Mouse (Mus musculus): ENCODE results near the gene Gba. TPM values are rescaled to one million over a fixed set of nuclear protein-coding genes. Genes with fewer than 3 reads are reported as not detected.
A peak's percentile ranks its signal among the peaks of the same experiment; 100 is the strongest.

The Gba gene
- total RNA-seq, 2 experiments from 2014 or later: 30.9 to 32.2 TPM

DNA sequence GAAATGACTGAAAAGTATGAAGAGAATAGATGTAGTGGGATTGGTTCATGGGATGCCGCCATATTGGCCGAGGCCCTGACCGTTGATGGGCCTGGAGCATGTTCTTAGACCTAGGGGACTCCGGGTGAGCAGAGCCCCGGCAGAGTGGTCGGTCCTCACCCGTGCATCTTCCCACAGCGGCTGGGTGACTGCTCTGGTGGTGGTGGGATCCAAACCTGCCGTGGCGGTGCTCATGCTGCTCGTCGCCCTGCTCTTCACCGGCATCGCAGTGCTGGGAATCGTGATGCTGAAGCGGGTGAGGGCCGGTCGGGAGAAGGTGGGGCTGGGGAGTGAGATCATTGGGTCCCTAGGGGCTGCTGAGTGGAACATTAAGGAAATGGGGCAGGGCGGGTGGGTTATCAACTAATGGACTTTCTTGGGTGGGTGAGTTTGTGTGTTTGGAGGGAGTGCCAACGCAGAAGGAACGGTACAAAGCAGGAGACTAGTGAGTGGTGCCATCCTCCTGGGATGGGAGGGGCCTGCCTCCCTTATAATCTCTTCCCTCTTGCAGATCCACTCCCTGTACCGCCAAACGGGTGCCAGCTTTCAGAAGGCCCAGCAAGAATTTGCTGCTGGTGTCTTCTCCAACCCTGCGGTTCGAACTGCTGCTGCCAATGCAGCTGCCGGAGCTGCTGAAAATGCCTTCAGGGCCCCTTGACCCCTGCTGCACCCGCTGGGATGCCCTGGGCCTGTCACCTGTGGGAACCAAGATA, 20.8 kb upstream of the Gba start:
- DNase-seq (ENCODE audit: low spot score in 2 of 2): no peak

DNA sequence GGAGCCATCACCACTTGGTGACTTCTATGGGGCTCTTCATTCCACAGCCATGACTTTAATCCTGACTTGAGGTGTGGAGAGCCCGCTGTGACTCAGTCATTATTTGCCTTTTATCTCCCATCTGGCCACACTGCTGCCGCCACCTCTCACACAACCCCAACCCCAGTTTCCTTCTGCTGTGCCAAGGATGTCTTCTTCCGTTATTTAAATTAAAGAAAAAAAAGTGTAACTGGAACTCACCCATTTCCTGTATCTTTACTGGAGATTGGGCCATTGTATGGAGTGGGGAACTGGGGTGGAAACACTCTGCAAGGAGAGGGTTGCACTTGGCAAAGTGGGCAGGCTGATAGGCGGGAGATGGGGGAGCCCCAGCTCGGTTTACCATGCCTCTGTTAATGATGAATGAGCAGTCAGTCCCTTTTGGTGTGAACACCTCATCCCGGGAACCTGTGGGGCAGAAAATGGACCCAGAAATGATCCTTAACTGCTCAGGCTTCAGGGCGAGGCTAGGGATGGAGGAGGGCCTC, 20.1 kb upstream of the Gba start:
- DNase-seq (ENCODE audit: low spot score in 2 of 2): no peak

DNA sequence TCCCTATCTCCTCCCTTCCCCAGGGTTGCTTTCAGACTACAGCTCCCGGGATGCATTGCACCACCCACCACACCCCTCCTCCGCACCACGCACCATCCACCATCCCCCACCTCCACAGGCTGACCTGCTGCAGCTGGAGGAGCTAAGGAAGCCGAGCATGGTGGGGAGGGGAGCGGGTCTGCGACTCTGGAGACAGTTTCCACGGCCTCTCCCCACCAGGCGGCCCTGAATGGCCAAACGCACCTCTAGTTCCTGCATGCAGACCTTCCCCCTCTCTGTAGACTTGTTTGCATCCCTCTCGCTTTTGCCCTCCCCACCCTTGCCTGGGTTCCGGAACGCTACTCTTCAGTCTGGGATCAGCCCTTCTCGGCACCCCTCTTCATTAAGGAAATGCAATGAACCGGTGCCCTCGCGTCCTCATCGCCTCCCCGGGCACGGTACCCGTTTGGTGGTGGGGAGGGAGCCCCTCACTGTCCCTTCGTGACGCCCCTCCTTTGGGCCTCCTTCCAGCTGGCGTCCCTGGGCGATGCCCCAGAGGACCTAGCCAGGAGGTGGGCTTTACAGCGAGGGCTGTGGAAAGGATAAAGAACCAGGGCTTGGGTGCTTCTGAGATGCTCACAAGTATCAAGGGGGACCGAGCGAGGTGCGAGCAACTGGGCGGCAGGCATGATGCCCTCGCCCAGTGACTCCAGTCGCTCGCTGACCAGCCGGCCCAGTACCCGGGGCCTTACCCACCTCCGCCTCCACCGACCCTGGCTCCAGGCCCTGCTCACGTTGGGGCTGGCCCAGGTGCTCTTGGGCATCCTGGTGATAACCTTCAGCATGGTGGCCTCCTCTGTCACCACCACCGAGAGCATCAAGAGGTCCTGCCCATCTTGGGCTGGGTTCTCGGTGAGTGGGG, 19.4 kb upstream of the Gba start, which contains the start of gene Fam189b:
Gene Fam189b (plus strand): TSS at position 86 of the 901 bp plus-strand sequence.
- DNase-seq (ENCODE audit: low spot score in 2 of 2): peak; percentile 72 to 85

DNA sequence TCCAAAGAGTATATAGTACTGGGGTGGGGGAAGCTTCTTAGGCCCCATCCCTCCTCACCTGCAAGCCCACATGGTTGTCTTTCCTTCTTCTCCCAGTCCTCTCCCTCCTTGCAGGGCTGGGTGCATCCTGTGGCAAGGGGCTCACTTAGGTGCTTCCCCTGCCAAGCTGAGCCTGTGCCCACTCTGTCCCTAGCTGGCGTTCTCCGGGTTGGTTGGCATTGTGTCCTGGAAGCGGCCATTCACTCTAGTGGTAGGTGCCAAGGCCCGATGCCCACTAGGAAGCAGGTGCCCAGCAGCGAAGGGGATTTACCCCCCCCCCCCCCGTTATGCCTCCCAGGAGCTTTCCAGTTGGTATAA, 18.8 kb upstream of the Gba start:
- no peak for DNase-seq (ENCODE audit: low spot score in 2 of 2)

DNA sequence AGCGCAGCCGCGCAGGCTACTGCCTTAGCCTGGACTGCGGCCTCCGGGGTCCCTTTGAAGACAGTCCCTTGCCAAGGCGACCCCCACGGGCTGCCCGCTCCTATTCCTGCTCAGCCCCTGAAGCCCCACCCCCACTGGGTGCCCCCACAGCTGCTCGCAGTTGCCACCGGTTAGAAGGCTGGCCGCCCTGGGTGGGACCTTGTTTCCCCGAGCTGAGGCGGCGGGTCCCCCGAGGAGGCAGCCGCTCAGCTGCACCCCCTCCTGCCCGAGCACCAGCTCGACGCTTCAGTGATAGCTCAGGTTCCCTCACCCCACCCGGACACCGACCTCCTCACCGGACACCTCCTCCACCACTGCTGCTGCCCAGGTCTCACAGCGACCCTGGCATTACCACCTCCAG, 15.5 kb upstream of the Gba start:
- no peak for DNase-seq (ENCODE audit: low spot score in 2 of 2)

DNA sequence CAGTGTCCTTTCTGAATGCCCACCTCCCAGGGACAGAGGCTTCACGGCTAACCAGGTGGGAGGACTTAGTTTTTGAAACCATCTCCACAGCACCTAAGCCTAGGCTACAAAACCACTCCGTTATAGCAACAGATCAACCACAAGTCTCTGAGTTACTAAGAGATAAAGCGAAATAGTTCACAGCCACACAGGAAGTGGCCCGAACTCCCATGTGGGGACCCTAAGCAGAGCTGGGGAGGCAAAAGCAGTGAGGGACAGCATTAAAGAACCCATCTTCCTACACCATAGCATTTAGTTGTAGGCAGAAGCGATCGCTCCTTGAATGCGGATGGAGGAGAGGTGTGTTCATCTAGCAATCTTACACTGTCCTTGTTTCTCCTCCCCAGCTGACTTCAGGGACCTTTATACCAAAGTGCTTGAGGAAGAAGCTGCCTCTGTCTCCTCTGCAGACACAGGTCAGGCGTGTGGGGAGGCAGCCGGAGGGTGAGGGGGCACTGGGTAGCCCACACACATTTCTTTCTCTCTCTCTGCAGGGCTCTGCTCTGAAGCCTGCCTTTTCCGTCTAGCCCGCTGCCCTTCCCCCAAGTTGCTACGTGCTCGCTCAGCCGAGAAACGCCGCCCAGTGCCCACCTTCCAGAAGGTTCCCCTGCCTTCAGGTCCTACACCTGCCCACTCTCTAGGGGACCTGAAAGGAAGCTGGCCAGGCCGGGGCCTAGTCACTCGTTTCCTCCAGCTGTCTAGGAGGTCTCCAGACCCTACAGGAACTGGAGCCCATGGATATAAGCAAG, 14.8 kb upstream of the Gba start:
- DNase-seq (ENCODE audit: low spot score in 2 of 2): no peak

DNA sequence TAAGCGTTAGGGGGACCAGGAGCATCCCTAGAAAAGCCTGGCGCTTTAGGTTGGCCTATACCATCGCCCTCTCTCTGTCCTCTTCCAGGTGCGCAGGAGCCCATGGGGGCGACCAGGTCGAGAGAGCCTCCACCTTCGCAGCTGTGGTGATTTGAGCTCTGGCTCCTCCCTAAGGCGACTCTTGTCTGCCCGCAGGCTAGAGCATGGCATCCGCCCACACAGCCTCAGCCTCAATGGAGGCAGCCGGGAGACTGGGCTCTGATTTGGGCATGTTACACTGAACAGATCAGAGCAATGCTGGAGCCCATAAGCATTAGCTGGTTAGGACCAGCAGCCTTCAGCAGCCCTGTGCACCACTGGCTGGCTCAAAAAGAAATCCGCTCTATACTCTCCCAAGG, 14.3 kb upstream of the Gba start:
- no peak for DNase-seq (ENCODE audit: low spot score in 2 of 2)

DNA sequence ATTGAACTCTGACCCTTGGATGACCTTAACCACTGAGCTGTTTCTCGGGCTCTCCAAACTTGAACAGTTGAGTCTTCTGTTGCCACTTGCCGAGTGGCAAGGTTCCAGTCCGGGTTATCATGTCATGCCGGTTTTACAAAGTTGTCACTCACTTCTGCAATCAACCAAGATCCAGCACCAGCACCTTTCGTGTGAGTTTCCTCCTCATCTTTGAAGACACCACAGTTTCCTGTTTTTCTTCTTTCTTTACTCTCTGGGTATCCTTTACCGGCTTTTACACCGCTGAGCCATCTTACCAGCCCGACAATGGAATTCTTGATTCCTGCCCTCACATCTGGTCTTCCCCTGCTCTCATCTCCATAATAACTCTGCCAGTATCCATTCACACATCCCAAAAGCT, 12.3 kb upstream of the Gba start:
- DNase-seq (ENCODE audit: low spot score in 2 of 2): no peak

DNA sequence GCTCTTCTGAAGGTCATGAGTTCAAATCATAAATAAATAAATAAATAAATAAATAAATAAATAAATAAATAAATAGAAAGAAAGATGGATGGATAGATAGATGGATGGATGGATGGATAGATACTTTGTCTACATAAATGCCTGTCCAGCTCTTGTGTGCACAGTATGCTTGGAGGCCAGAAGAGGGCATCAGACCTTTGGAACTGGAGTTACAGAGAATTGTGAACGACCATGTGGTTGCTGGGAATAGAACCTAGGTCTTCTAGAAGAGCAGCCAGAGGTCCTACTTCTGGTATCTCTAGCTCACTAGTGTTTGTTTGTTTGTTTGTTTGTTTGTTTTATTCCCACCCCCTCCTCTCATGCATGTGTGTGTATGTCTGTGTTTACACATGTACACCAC, 9.4 kb upstream of the Gba start:
- no peak for DNase-seq (ENCODE audit: low spot score in 2 of 2)

DNA sequence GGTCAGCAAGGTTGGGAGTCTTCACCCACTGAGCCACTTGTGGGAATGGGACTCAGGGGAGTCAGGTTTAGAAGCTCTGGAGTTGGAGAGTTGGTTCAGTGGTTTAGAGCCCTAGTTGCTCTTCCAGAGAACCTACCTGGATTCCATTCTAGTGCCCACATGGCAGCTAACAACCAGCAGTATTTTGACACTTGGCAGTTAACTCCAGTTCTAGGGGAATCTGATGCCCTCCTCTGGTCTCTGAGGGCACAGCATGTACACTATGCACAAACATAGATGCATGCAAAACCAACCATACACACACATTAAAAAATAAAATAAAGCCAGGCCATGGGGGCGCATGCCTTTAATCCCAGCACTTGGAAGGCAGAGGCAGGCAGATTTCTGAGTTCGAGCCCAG, 8.9 kb upstream of the Gba start:
- DNase-seq (ENCODE audit: low spot score in 2 of 2): no peak

DNA sequence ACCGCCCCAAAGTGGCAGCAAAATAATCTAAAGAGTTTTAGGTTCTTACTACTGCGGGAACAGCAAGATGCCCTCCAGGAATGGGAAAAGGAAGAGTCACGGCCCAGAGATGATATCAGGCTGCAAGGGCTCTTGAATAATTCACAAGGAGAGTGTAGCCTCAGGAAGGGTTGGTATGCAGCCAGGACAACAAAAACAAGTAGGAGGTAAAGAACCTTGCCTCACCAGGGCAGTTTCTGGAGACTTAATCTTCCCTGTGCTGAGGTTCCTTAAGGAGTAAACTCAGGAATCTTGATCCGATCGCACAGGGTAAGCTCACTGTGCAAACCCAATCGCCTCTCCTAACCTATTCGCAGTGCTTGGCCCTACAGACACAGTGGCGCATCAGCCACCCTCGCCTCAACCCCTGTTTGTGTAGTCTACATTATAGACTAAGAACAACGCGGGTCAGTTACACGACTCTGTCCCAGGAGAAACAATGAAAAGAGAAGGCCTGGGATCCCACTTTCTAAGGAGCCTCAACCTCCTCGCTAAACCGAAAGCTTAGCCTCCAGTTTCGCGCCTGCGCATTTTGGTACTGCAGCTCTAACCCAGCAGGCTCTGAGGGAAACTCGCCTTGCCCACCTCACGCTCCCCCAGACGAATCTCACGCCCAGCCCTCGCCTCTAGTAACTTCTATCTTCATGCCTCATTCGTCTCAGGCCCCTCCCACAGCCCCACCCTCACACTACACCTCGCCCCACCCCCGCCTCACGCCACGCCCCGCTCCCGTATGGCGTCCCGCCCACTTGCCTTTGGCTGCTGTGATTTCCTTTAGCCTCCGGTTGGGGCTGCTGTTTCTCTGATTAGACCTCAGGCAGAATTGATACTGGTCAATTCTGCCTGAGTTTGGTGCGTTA, 6.5 kb upstream of the Gba start:
- peak; percentile 86 to 92 for DNase-seq (ENCODE audit: low spot score in 2 of 2)

DNA sequence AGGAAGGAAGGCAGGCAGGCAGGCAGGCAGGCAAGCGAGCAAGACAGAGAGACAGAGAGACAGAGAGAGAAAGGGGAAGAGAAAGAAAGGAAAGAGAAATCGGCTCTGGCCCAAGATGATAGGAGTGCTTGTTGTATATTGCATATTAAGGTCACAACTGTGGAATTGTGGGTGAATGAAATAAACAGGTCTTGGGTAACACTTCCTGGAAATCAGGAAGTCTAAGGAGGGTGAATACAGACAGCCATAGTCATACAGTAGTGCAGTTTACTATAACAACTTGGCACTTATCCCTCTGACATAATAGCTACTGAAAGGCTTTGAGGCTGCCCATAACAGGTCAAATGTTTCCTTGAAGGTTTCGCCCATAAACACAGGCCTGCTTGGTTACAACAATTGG, 2.9 kb upstream of the Gba start:
- DNase-seq (ENCODE audit: low spot score in 2 of 2): no peak

DNA sequence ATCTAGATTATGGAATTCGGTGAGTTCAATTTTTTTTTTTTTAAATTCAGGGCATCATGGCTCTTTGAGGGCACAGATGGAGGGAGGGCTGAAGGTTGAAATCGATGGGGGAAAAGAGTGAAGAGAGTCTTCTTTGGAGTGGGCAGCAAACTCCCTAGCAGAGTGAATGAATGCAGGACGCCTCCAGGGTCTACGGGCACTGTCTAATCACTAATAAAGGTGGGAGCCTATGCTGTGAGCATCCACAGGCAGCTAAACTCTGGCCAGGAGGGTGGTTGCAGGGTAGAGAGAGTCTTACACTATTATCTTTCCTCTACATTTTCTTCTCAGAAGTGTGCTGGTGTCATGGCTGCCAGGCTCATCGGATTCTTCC, 400 bp downstream of the Gba start:
- DNase-seq (ENCODE audit: low spot score in 2 of 2): no peak

DNA sequence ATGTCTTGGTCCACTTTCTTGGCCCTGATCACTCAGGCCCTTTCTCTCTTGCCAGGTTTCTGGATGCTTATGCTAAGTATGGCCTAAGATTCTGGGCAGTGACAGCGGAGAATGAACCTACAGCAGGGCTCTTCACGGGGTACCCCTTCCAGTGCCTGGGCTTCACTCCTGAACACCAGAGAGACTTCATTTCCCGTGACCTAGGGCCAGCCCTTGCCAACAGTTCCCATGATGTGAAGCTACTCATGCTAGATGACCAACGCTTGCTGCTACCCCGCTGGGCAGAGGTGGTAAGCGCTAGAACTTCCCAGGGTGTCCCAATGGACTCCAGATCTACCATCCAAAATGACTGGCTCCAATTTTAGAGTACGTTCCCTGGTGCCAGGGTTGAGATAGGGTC, 3.4 kb downstream of the Gba start:
- no peak for DNase-seq (ENCODE audit: low spot score in 2 of 2)

DNA sequence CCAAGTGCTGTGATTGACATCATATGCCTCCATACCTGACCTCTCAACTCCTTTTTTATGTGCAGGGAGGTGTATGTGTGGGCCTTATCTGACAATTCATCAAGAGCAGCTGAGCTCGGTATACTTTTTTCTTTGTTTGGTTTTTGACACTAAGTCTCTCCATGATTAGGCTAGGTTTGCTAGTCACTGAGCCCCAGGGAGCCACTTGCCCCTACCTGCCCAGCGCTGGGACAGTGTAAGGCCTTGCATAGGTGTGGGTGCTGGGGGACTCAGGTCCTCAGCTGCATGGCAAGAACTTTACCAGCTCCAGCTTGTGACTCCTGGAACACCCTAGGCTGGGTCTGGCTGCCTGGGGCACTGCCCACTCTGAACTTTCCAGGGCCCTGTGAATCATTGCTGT, 4.0 kb downstream of the Gba start:
- DNase-seq (ENCODE audit: low spot score in 2 of 2): no peak

DNA sequence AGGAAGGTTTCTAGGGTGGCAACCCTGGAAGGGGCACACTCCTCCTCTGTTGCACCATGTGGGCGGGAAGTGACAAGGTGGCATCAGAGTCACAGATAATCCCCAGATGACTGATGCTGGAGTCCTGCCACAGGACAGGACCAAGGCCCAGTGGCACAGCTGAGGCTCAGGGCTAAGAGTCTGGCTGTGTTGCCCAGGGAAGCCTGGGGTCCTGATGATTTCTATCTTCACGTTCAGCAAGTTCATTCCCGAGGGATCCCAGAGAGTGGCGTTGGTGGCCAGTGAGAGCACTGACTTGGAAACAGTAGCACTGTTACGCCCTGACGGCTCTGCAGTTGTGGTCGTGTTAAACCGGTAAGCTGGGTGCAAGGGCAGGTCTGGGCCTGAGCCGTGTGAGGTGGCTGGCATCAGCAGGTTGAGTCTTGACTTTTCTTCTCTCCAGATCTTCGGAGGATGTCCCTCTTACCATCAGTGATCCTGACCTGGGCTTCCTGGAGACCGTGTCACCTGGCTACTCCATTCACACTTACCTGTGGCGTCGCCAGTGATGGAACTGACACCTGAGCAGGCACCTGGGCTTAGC, 5.4 kb downstream of the Gba start:
- DNase-seq (ENCODE audit: low spot score in 2 of 2): no peak

DNA sequence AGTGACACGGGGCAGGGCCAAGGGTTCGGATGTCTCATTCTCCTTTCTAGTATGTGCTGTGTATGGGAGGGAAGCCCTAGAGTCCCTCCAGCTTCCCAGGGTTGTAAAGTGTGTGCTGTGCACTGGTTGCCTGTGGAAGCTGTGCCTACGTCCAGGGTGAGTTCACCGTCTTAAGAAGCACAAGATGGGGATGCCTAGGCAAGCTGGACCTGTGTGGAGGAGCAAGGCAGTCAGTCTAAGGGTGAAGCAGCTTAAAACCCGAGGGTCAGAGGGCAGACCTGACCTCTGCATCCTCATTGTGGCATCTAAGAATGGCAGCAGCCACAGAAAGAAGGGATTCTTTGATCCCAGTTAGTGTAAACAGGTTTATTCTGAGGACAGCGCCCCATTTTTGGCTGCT, 6.0 kb downstream of the Gba start:
- no peak for DNase-seq (ENCODE audit: low spot score in 2 of 2)

DNA sequence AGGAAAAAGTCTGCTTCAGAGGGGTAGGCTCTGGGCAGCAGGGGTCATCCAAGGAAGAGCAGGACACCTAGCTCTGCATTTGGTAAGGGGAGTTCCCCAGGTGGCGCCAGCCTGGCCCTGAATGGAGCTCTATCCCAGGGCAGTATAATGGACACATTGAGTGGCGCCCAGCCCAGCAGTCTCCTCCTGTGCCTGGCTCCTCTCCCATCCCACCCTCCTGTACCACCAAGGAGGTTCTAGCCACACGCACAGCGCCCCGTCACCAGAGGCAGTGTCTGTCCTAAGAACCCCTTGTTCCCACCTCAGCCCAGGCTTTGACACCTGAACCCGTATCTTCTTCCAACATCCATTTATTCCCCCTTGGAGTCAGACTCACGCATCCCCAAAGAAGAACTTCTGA, 7.0 kb downstream of the Gba start:
- no peak for DNase-seq (ENCODE audit: low spot score in 2 of 2)

DNA sequence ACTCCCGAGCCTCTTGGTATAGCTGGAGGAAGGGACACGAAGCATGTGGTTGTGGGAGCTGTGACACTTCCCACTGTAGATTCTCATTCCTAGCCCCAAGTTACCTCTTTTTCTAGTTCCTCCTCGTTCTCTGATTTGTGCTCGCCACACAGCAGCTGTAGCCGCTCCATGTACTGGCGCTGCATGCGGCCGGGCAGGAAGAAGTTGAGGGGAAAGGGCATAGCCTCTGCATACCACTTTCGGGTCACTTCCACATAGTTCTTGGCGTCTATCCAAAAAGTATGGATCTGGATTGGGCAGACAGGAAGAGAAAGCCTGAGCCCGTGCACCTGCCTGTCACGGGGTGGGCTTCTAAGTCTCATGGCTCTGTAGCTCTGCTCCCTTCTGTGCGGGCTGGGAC, 7.4 kb downstream of the Gba start:
- no peak for DNase-seq (ENCODE audit: low spot score in 2 of 2)

DNA sequence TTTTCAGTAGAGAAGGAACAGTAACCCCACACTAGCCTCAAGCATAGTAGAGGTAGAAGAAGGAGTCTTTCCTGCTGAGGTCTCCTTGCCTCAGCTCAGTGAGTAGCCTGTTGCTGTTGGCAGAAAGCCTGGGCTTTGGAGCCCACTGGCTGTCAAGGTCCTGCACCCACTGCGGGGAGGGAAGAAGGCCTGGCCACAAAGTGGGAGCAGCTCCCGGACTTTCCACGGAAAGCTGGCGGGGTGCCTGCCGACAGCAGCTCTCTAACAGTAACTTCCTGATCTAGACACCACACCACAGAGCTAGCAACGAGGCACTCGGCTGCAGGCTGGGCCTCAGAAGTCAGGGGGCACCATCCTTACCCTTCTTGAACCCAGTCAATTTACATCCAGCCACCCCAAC, 8.0 kb downstream of the Gba start:
- no peak for DNase-seq (ENCODE audit: low spot score in 2 of 2)
